Mouse (Mus musculus) ES-Bruce4 (cell line): ENCODE results near the gene Hist1h3b.

Source experiments
- CTCF ChIP-seq: IDR thresholded peaks from one replicate; pipeline ENCODE4 v1.8.1; 2011; ENCODE audit warnings: low read depth, low read length
- POLR2A ChIP-seq: IDR thresholded peaks from one replicate; pipeline ENCODE4 v1.8.1; 2011; ENCODE audit warnings: low read length; ENCODE audit not compliant: insufficient read depth

DNA sequence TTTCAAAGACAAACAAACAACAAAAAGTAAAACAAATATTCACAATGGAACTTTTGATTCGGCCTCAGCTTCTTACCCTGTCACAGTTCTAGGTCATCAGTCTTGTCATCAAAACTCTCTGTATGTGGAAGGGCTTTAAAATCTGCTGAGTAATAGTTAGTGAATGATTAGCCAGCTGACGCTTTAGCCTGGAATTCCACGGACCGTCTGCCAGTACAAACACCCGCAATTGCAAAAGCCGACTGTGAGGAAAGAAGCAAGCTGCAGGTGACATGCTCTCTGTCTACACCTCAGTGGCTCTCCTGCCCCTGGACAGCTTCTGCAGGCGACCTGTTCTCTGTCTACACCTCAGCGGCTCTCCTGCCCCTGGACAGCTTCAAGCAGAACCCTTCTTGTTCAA lies 21.6 kb upstream of the Hist1h3b start:
- no peak for TF ChIP-seq CTCF
- no peak for TF ChIP-seq POLR2A
